Mouse (Mus musculus): Measurements from ENCODE around the gene Nfkb2.
A peak's percentile ranks its signal among the peaks of the same experiment; 100 is the strongest.

Nfkb2 gene

GRCm38 (mm10) chr19:46344710-46345419, 40.7 kb downstream of the Nfkb2 start:
- DNase-seq (ENCODE audit: low spot score in 2 of 2), result no peak

GRCm38 (mm10) chr19:46347146-46347545, 43.0 kb downstream of the Nfkb2 start:
- DNase-seq (ENCODE audit: low spot score in 2 of 2), result no peak

- no peak for DNase-seq (ENCODE audit: low spot score in 2 of 2)
Measured at GRCm38 (mm10) chr19:46347936-46348668, 44.0 kb downstream of the Nfkb2 start.

GRCm38 (mm10) chr19:46348761-46349458, 44.8 kb downstream of the Nfkb2 start:
- peak; percentile 91 to 93 for DNase-seq (ENCODE audit: low spot score in 2 of 2)

GRCm38 (mm10) chr19:46349550-46349949, 45.4 kb downstream of the Nfkb2 start:
- no peak for DNase-seq (ENCODE audit: low spot score in 2 of 2)

- DNase-seq (ENCODE audit: low spot score in 2 of 2), result no peak
Measured at GRCm38 (mm10) chr19:46350168-46350932, 46.2 kb downstream of the Nfkb2 start, which contains the start of gene 2310034G01Rik. 2310034G01Rik (minus strand) TSS chr19:46350302.

GRCm38 (mm10) chr19:46356701-46357138, 52.6 kb downstream of the Nfkb2 start:
- peak; percentile 91 to 92 for DNase-seq (ENCODE audit: low spot score in 2 of 2)

GRCm38 (mm10) chr19:46357344-46358280, 53.5 kb downstream of the Nfkb2 start:
- no peak for DNase-seq (ENCODE audit: low spot score in 2 of 2)

- no peak for DNase-seq (ENCODE audit: low spot score in 2 of 2)
Measured at GRCm38 (mm10) chr19:46358381-46358780, 54.3 kb downstream of the Nfkb2 start.

Data from right cerebral cortex, adult 2 months (tissue).